ENCODE assay signal across 8 mouse cellular contexts in the genomic region with DNA sequence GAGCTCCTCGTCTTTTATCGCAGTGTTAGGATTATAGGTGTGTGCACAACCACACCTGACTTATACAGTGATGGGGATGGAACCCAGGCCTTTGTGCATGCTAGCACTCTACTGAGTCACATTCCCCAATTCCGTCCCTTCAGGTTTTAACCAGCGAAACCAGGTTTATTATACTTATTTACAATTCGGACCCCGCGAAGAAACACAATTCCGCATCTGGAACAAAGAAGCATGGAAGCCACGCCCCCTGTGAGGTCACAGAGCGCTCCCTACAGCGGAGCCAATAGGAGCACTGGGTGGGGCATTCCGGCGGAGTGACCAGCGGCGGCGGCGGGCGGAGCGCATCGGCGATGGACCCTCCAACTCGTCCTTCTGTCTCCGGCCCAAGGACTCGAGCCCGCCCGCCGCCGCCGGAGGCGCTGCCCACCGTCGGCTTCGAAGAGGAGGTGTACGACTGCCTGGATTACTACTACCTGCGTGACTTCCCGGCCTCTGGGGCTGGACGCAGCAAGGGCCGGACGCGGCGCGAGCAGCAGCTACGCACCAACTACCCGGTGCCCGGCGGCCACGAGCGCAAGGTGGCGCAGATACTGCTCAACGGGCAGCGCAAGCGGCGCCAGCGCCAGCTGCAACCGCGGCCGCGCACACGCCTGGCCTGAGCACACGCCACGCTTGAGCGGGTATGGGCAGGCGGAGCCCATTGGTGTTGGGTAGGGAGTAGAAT. TPM values are rescaled to one million over a fixed set of nuclear protein-coding genes. Genes with fewer than 3 reads are reported as not detected.
DNase-seq lines count a peak whose midpoint lies in the region; ATAC-seq and TF ChIP-seq lines count a peak whose summit lies in the region.

TSS of gene Nupr1l (plus strand) at position 299 of the 724 bp plus-strand sequence.

- ATAC-seq in forebrain, embryonic 11.5 days (replicated peaks; ENCODE audit: low FRiP score) = peak; percentile 99
- peak; percentile 97 for ATAC-seq in heart, embryonic 15.5 days (replicated peaks; ENCODE audit: insufficient number of reproducible peaks, insufficient read depth, low FRiP score, low read depth)
- peak; percentile 94 for ATAC-seq in liver, embryonic 12.5 days

- no peaks in the 10 kb centered on the region for H3K79me2 ChIP-seq in CH12.LX (replicated peaks; ENCODE audit: control insufficient read depth, extremely low read depth, insufficient read depth, poor library complexity, severe bottlenecking)

- peak within 1 kb of the TSS; percentile 54 to 93 (median 64) for H3K4me3 ChIP-seq in CH12.LX (replicated peaks in 1 of 3; ENCODE audit: low read depth in 2 of 3, low read length in 2 of 3, poor library complexity in 1 of 3)
- H3K4me3 ChIP-seq in forebrain, embryonic 11.5 days (ENCODE audit: low read depth, low read length) = peak within 1 kb of the TSS; percentile 59
- H3K4me3 ChIP-seq in heart, embryonic 15.5 days = peak within 1 kb of the TSS; percentile 72
- peak within 1 kb of the TSS; percentile 63 for H3K4me3 ChIP-seq in liver, embryonic 12.5 days

- TF ChIP-seq POLR2A in CH12.LX (IDR thresholded peaks at IDR 0.05; ENCODE audit: low read depth, low read length) = peak; percentile 76

- H3K4me1 ChIP-seq in CH12.LX (ENCODE audit: control insufficient read depth in 1 of 2, insufficient read depth in 2 of 2) = peaks cover 2 to 16% of the 10 kb centered on the region in 2 experiments
- H3K4me1 ChIP-seq in forebrain, embryonic 11.5 days (replicated peaks; ENCODE audit: control insufficient read depth, insufficient read depth, low read length) = no peaks in the 10 kb centered on the region
- no peaks in the 10 kb centered on the region; the same call in 1 of the 2 replicates for H3K4me1 ChIP-seq in heart, embryonic 15.5 days (replicated peaks)
- H3K4me1 ChIP-seq in liver, embryonic 12.5 days = peaks cover 21% of the 10 kb centered on the region

- H3K9ac ChIP-seq in CH12.LX (ENCODE audit: insufficient read depth, low read depth) = peak within 1 kb of the TSS; percentile 27
- peak within 1 kb of the TSS; percentile 76 for H3K9ac ChIP-seq in forebrain, embryonic 11.5 days (ENCODE audit: low read length)
- peak within 1 kb of the TSS; percentile 80 for H3K9ac ChIP-seq in heart, embryonic 15.5 days
- peak within 1 kb of the TSS; percentile 73 for H3K9ac ChIP-seq in liver, embryonic 12.5 days

- peaks cover 20% of the 10 kb centered on the region for H3K27me3 ChIP-seq in CH12.LX (replicated peaks)
- H3K27me3 ChIP-seq in forebrain, embryonic 11.5 days (ENCODE audit: control insufficient read depth, insufficient read depth, low read length) = no peaks in the 10 kb centered on the region
- H3K27me3 ChIP-seq in heart, embryonic 15.5 days = no peaks in the 10 kb centered on the region
- H3K27me3 ChIP-seq in liver, embryonic 12.5 days (replicated peaks) = peaks cover 17% of the 10 kb centered on the region; the same call in 1 of the 2 replicates
- H3K27me3 ChIP-seq in splenic B cell, adult 2 months (ENCODE audit: control insufficient read depth, insufficient read depth, low read length, poor library complexity, severe bottlenecking) = no peaks in the 10 kb centered on the region

- no peak for TF ChIP-seq EP300 in CH12.LX (IDR thresholded peaks at IDR 0.05; ENCODE audit: low read length)

- TF ChIP-seq RAD21 in CH12.LX (IDR thresholded peaks at IDR 0.05; ENCODE audit: low read depth, low read length) = no peak

- WGBS in forebrain, embryonic 11.5 days = under 1% methylated on average over 63 of the region's 63 CpGs
- WGBS in heart, embryonic 15.5 days = under 1% methylated on average over 63 of the region's 63 CpGs
- under 1% methylated on average over 63 of the region's 63 CpGs for WGBS in liver, embryonic 12.5 days (ENCODE audit: insufficient replicate concordance)

- peak within 1 kb of the TSS; percentile 76 for H3K4me2 ChIP-seq in CH12.LX (ENCODE audit: insufficient read depth, low read depth, poor library complexity, severe bottlenecking)
- peak within 1 kb of the TSS; percentile 79 for H3K4me2 ChIP-seq in forebrain, embryonic 11.5 days (ENCODE audit: low read depth, low read length, severe bottlenecking)
- peak within 1 kb of the TSS; percentile 83 for H3K4me2 ChIP-seq in heart, embryonic 15.5 days
- H3K4me2 ChIP-seq in liver, embryonic 12.5 days = peak within 1 kb of the TSS; percentile 95

- H3K36me3 ChIP-seq in CH12.LX (replicated peaks in 1 of 2; ENCODE audit: control insufficient read depth in 1 of 2, insufficient read depth in 1 of 2, low read length in 1 of 2) = no peaks in the 10 kb centered on the region
- no peaks in the 10 kb centered on the region for H3K36me3 ChIP-seq in forebrain, embryonic 11.5 days (ENCODE audit: control insufficient read depth, insufficient read depth, low read length)
- H3K36me3 ChIP-seq in heart, embryonic 15.5 days = no peaks in the 10 kb centered on the region
- no peaks in the 10 kb centered on the region for H3K36me3 ChIP-seq in liver, embryonic 12.5 days
- no peaks in the 10 kb centered on the region for H3K36me3 ChIP-seq in splenic B cell, adult 2 months (ENCODE audit: control insufficient read depth, insufficient read depth, low read length, poor library complexity, severe bottlenecking)

- peak in 1 of 2 experiments; percentile 34; a peak in 2 of 4 replicates for TF ChIP-seq CTCF in CH12.LX (conservative IDR thresholded peaks at IDR 0.05 in 1 of 2, IDR thresholded peaks at IDR 0.05 in 1 of 2; ENCODE audit: low read depth in 2 of 2, low read length in 2 of 2)

- in situ Hi-C loops in CH12.LX (cut with MboI; ENCODE audit: low pct_ligation_motif_present, low pct_unique_long_range_greater_than_20kb, low sequenced_read_pairs) = no loop called here

- H3K9me3 ChIP-seq in CH12.LX (replicated peaks; ENCODE audit: low read length) = no peaks in the 10 kb centered on the region
- no peaks in the 10 kb centered on the region for H3K9me3 ChIP-seq in forebrain, embryonic 11.5 days (ENCODE audit: control insufficient read depth, low read length)
- no peaks in the 10 kb centered on the region for H3K9me3 ChIP-seq in heart, embryonic 15.5 days (replicated peaks)
- H3K9me3 ChIP-seq in liver, embryonic 12.5 days (replicated peaks) = no peaks in the 10 kb centered on the region

- dilution Hi-C loops in CH12.LX (cut with MboI; ENCODE audit: extremely low pct_ligation_motif_present, extremely low pct_unique_long_range_greater_than_20kb, low sequenced_read_pairs) = no loop called here

- peak; percentile 77 for DNase-seq in CH12.LX (ENCODE audit: extremely low read depth)
- DNase-seq in c-Kit-positive CD71-positive TER-119-negative erythroid progenitor cells, embryonic 14.5 days (ENCODE audit: low read depth) = peak; percentile 77
- peak; percentile 97 for DNase-seq in forebrain, embryonic 11.5 days (ENCODE audit: low spot score)
- DNase-seq in kidney, postnatal 14 days = peak; percentile 94
- DNase-seq in naive thymus-derived CD4-positive, alpha-beta T cell, adult 2 months (ENCODE audit: low read depth) = peak; percentile 65
- peak; percentile 82 for DNase-seq in splenic B cell, adult 2 months (ENCODE audit: low read depth, low spot score)

- peak within 1 kb of the TSS; percentile 61 for H3K27ac ChIP-seq in CH12.LX (ENCODE audit: insufficient read depth, low read depth)
- H3K27ac ChIP-seq in forebrain, embryonic 11.5 days (ENCODE audit: low read depth, low read length) = peak within 1 kb of the TSS; percentile 76
- H3K27ac ChIP-seq in heart, embryonic 15.5 days = peak within 1 kb of the TSS; percentile 93
- H3K27ac ChIP-seq in liver, embryonic 12.5 days = peak within 1 kb of the TSS; percentile 50

TF ChIP-seq in CH12.LX, 34 proteins besides CTCF, POLR2A, EP300 and RAD21 (continues in another document):
- TF ChIP-seq CHD2 (IDR thresholded peaks at IDR 0.05; ENCODE audit: low read length) = no peak
- no peak for TF ChIP-seq IRF4 (IDR thresholded peaks at IDR 0.05; ENCODE audit: low read depth, low read length)
- TF ChIP-seq MAZ (IDR thresholded peaks at IDR 0.05; ENCODE audit: low read depth, low read length) = no peak
- TF ChIP-seq JUN (IDR thresholded peaks at IDR 0.05; ENCODE audit: insufficient read depth, low read depth, low read length) = no peak
- no peak for TF ChIP-seq USF1 (IDR thresholded peaks at IDR 0.05; ENCODE audit: low read depth, low read length)
- no peak; the same call in none of the 2 replicates for TF ChIP-seq UBTF (IDR thresholded peaks at IDR 0.05; ENCODE audit: low read depth, low read length)
- peak; percentile 52 for TF ChIP-seq ELF1 (IDR thresholded peaks at IDR 0.05; ENCODE audit: low read depth, low read length)
- no peak for TF ChIP-seq ETS1 (conservative IDR thresholded peaks at IDR 0.05; ENCODE audit: low read depth, low read length)
- no peak for TF ChIP-seq CHD1 (IDR thresholded peaks at IDR 0.05; ENCODE audit: low read depth, low read length)
- TF ChIP-seq GABPA (IDR thresholded peaks at IDR 0.05; ENCODE audit: insufficient replicate concordance, low read depth, low read length) = no peak
- TF ChIP-seq ZC3H11A (IDR thresholded peaks at IDR 0.05; ENCODE audit: low read depth, low read length) = no peak
- TF ChIP-seq RCOR1 (conservative IDR thresholded peaks at IDR 0.05; ENCODE audit: low read depth, low read length) = no peak
- no peak for TF ChIP-seq E2F4 (IDR thresholded peaks at IDR 0.05; ENCODE audit: insufficient replicate concordance, low read depth, low read length)
- no peak for TF ChIP-seq ZKSCAN1 (IDR thresholded peaks at IDR 0.05; ENCODE audit: borderline replicate concordance, low read depth, low read length)
- no peak for TF ChIP-seq MAFK (IDR thresholded peaks at IDR 0.05; ENCODE audit: insufficient replicate concordance, low read length)
- 0 out of 2 replicates have a peak, but pooled peaks have one; percentile 16 for TF ChIP-seq MAX (IDR thresholded peaks at IDR 0.05; ENCODE audit: low read length)
- TF ChIP-seq ZMIZ1 (IDR thresholded peaks at IDR 0.05; ENCODE audit: low read depth, low read length) = peak; percentile 60; the same call in 1 of the 2 replicates
- no peak for TF ChIP-seq JUND (conservative IDR thresholded peaks at IDR 0.05; ENCODE audit: low read depth, low read length)
- TF ChIP-seq TBP (conservative IDR thresholded peaks at IDR 0.05; ENCODE audit: low read depth, low read length) = 0 out of 2 replicates have a peak, but pooled peaks have one; percentile 17
- peak; percentile 32; the same call in 1 of the 2 replicates for TF ChIP-seq HCFC1 (IDR thresholded peaks at IDR 0.05; ENCODE audit: low read depth, low read length)
- peak; percentile 58; the same call in 1 of the 2 replicates for TF ChIP-seq NELFE (IDR thresholded peaks at IDR 0.05; ENCODE audit: low read depth, low read length)

RNA-seq across cellular contexts. Expression of gene Nupr1l, which starts in this region (rescaled TPM):
- 0.46 and 0.68 TPM in 2 replicates for total RNA-seq in CH12.LX (2012; rRNA removed)
- total RNA-seq in CH12.LX (2014; rRNA removed) = 0.46 TPM in 1 of 2 replicates, not detected in the other
- polyA plus RNA-seq in CH12.LX (2012; ENCODE audit: insufficient read length, low read depth) = not detected in 2 replicates
- 4.0 and 5.1 TPM in 2 replicates for polyA plus RNA-seq in forebrain, embryonic 11.5 days (2014; fragmentation: Nextera tagmentation; extraction: Ambion mirVana)
- polyA plus RNA-seq in heart, embryonic 15.5 days (2015; fragmentation: Nextera tagmentation; extraction: Ambion mirVana) = 2.0 and 2.8 TPM in 2 replicates
- 0.87 and 0.92 TPM in 2 replicates for polyA plus RNA-seq in liver, embryonic 12.5 days (2016; fragmentation: Nextera tagmentation; extraction: Ambion mirVana)

Comparison
In these comparisons a context has a peak if more than half of its experiments do, and no peak if none do; other contexts are left out.
1. Peak in every context shown above with its lines: DNase-seq, ATAC-seq, H3K4me3 ChIP-seq and H3K27ac ChIP-seq.
2. Peak in DNase-seq, H3K4me3 ChIP-seq, H3K27ac ChIP-seq, H3K9ac ChIP-seq and H3K4me2 ChIP-seq in CH12.LX; RNA of the gene not detected or under 1 TPM.
3. Peak in ATAC-seq, H3K4me3 ChIP-seq, H3K27ac ChIP-seq, H3K9ac ChIP-seq and H3K4me2 ChIP-seq in liver, embryonic 12.5 days; RNA of the gene not detected or under 1 TPM.
4. H3K9ac ChIP-seq: peak in every context shown above with its lines; median percentile 80 in heart, embryonic 15.5 days; 76 in forebrain, embryonic 11.5 days; 73 in liver, embryonic 12.5 days; 27 in CH12.LX.